Mouse (Mus musculus) kidney, postnatal 0 days (tissue): ENCODE results near the gene Snrnp35. TPM values are rescaled to one million over a fixed set of nuclear protein-coding genes. Genes with fewer than 3 reads are reported as not detected.

Source experiments
- ATAC-seq: fragments of 200-750 bp; cut with Nextera tagmentation; replicated peaks from 2 replicates; pipeline ENCODE4 v1.8.0; 2017; ENCODE audit warnings: low read depth, moderate number of reproducible peaks, moderate TSS enrichment, moderate library complexity; ENCODE audit not compliant: low FRiP score
- DNase-seq: peaks from one replicate; pipeline ENCODE4 v3.0.0-alpha.2; 2016; ENCODE audit warnings: low spot score
- H3K27ac ChIP-seq: fragments of 300-500 bp; sonication (generic); 2 replicates; pipeline ENCODE4 v1.5.1; 2014; ENCODE audit warnings: mild to moderate bottlenecking
- H3K27me3 ChIP-seq: fragments of 300-500 bp; sonication (generic); 2 replicates; pipeline ENCODE4 v1.6.1; 2014; ENCODE audit warnings: low read length, mixed read lengths; ENCODE audit not compliant: insufficient read depth
- H3K36me3 ChIP-seq: fragments of 300-500 bp; sonication (generic); 2 replicates; pipeline ENCODE4 v1.6.1; 2014; ENCODE audit warnings: low read length, mixed read lengths; ENCODE audit not compliant: insufficient read depth
- H3K4me1 ChIP-seq: fragments of 300-500 bp; sonication (generic); replicated peaks from 2 replicates; pipeline ENCODE4 v1.6.1; 2014; ENCODE audit warnings: antibody characterized with exemption, low read length, mixed read lengths; ENCODE audit not compliant: insufficient read depth
- H3K4me2 ChIP-seq: fragments of 300-500 bp; sonication (generic); 2 replicates; pipeline ENCODE4 v1.6.1; 2014; ENCODE audit warnings: mild to moderate bottlenecking, low read length, moderate library complexity, mixed read lengths
- H3K4me3 ChIP-seq: fragments of 300-500 bp; sonication (generic); replicated peaks from 2 replicates; pipeline ENCODE4 v1.5.1; 2014; ENCODE audit warnings: low read depth, low read length
- H3K9ac ChIP-seq: fragments of 300-500 bp; sonication (generic); 2 replicates; pipeline ENCODE4 v1.6.1; 2014; ENCODE audit warnings: low read depth, low read length
- H3K9me3 ChIP-seq: fragments of 300-500 bp; sonication (generic); replicated peaks from 2 replicates; pipeline ENCODE4 v1.6.1; 2016; ENCODE audit warnings: low read length, inconsistent platforms, mixed read lengths
- CTCF ChIP-seq: IDR thresholded peaks from 2 replicates; pipeline ENCODE4 v1.5.1; 2016; ENCODE audit warnings: antibody characterized with exemption, low read depth, mild to moderate bottlenecking, moderate library complexity
- WGBS: fragments of 180-500 bp; shearing (Covaris S2); extraction: QIAGEN DNeasy Blood & Tissue Kit; methylation state at CpG from one replicate; pipeline ENCODE4 v1.1.7; 2014; 5-methylcytosine and 5-hydroxymethylcytosine counted together
- polyA plus RNA-seq: library from polyadenylated mRNA; unstranded; fragments of >200 nt; fragmentation: Nextera tagmentation; extraction: Ambion mirVana; gene quantifications from 2 replicates; pipeline ENCODE4 v1.2.1, GENCODE M21; 2015

The Snrnp35 gene
- polyA plus RNA-seq, 1 experiment from 2014 or later = 17.1 TPM

DNA sequence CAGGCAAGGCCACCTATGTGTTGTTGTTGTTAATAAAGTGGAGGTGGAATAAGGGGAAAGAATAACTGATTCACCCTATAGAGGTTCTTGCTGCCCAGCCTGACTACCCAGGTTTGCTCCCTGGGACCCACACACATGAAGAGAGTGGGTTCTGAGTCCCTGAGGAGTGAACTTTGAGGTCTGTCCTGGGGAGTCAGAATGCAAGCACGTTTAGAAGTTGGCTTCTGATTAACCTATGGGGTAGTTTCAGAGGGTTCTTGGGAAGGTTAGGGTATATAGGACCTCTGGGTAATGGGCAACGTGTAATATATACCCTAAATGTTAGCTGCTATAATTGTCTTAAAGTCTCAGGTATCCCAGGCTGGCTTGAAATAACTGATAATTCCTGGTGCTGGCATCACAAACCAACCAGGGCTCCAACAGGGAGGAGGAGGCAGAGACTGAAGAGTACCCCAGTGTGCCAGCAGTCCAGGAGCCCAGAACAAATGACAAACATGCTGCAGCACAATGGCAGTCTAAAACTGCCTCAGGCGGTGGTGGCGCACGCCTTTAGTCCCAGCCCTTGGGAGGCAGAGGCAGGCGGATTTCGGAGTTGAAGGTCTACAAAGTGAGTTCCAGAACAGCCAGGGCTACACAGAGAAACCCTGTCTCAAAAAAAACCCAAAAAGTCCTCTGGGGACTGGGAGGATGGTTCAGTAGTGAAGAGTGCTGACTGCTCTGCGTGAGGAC, 20.5 kb upstream of the Snrnp35 start:
- Histone ChIP-seq H3K4me3 (no peak overlapping the region), H3K27ac (no peak overlapping the region), H3K36me3 (peaks cover 33% of the 10 kb centered on the region), H3K4me1 (no peaks in the 10 kb centered on the region), H3K9ac (no peak overlapping the region), H3K27me3 (no peaks in the 10 kb centered on the region), H3K4me2 (no peak overlapping the region), H3K9me3 (no peaks in the 10 kb centered on the region)
- no peak for TF ChIP-seq CTCF
- WGBS = 92% methylated on average over 8 of the region's 8 CpGs
- DNase-seq = no peak
- no peak for ATAC-seq

DNA sequence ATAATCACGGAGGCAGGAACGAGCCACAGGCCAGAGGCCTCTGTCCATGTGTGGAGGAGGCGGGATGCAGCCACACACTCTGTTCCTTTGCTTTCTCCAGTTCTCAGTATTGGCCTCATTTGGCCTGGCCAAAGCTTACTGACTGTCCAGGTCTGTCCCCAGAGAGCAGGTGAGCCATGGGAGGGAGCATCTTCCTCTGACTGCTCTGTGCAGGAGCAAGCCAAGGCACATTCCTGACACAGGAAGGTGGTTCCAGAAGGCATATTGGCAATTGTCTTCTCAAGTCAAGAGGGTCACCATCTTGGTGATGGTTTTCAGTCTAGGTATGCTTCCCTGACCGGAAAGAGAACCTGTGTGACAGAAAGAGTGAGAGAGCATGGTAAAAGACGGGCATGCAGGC, 19.5 kb upstream of the Snrnp35 start:
- H3K27ac ChIP-seq = no peak overlapping the region
- no peak overlapping the region for H3K9ac ChIP-seq
- H3K27me3 ChIP-seq = no peaks in the 10 kb centered on the region
- no peak overlapping the region for H3K4me3 ChIP-seq
- H3K4me1 ChIP-seq = no peaks in the 10 kb centered on the region
- no peak for DNase-seq
- 85% methylated on average over 5 of the region's 5 CpGs for WGBS
- no peaks in the 10 kb centered on the region for H3K9me3 ChIP-seq
- 0 out of 2 replicates have a peak, but pooled peaks have one; percentile 10 for ATAC-seq
- peaks cover 31% of the 10 kb centered on the region for H3K36me3 ChIP-seq
- no peak for TF ChIP-seq CTCF
- no peak overlapping the region for H3K4me2 ChIP-seq

DNA sequence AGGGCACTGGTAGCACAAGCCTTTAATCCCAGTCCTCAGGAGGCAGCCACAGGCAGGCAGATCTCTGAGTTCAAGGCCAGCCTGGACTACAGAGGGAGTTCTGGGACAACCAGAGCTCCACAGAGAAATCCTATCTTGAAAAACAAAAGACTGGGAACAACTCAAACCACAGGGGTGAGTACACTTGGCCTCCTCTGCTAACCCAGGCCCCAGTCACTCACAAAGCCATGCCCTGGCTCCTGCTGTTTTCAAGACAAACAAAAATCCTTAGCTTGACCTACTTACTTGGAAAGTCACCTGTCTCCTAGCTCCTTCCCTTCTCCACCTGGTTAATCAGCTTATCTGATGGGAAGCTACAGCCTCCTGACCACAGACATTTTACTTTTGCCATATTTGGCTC, 18.0 kb upstream of the Snrnp35 start:
- H3K27me3 ChIP-seq = no peaks in the 10 kb centered on the region
- no peak for TF ChIP-seq CTCF
- no peak for ATAC-seq

DNA sequence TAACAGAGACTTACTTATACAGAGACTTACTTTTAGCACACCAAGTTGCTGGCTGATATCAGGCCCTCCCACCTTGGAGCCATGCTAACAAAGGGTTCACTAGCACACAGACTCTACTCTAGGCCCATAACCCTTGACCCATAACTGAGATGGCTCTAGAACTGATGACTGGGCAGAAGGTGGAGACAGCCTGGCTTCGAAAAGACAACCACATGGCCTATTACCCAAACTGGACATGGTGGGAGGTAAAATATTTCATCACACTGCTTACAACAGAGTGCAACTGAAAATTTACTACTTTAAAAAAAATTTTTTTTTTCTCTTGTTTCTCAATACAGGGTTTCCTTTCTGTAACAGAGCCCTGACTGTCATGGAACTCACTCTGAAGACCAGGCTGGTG, 15.2 kb upstream of the Snrnp35 start:
- DNase-seq (no peak), ATAC-seq (no peak)
- TF ChIP-seq CTCF = no peak
- Histone ChIP-seq H3K36me3 (peaks cover 18% of the 10 kb centered on the region), H3K4me2 (no peak overlapping the region), H3K9me3 (no peaks in the 10 kb centered on the region), H3K9ac (no peak overlapping the region), H3K27me3 (no peaks in the 10 kb centered on the region), H3K4me1 (no peaks in the 10 kb centered on the region), H3K27ac (no peak overlapping the region), H3K4me3 (no peak overlapping the region)
- WGBS = 83% methylated on average over 1 of the region's 1 CpGs

More for the DNA sequence above, 18.0 kb upstream of the Snrnp35 start:
- H3K4me2 ChIP-seq = no peak overlapping the region
- DNase-seq = no peak
- no peaks in the 10 kb centered on the region for H3K9me3 ChIP-seq
- no peak overlapping the region for H3K27ac ChIP-seq
- no peak overlapping the region for H3K9ac ChIP-seq
- no peak overlapping the region for H3K4me3 ChIP-seq
- H3K36me3 ChIP-seq = peaks cover 31% of the 10 kb centered on the region
- no peaks in the 10 kb centered on the region for H3K4me1 ChIP-seq

DNA sequence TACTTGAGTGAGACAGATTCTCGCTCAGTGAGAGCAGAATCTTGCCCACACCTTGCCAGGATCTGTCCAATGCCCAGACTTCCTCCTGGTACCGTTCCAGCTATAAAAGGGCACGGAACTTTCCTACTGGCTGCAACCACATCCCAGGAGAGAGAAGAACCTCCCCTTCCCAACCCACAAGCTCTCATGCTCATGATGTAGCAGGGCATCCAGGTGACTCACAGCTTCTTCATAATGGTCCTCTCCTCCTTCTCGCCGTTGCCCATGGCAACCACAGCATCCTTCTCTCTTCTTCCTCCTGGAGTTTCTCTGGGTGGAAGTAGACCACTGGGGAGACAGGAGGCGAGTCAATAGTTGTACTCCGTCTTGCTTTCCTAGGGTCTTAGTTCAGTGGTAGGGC, 14.6 kb upstream of the Snrnp35 start:
- ATAC-seq (no peak), DNase-seq (no peak)
- 94% methylated on average over 7 of the region's 7 CpGs for WGBS
- Histone ChIP-seq H3K9ac (no peak overlapping the region), H3K27ac (no peak overlapping the region), H3K27me3 (no peaks in the 10 kb centered on the region), H3K4me1 (no peaks in the 10 kb centered on the region), H3K9me3 (no peaks in the 10 kb centered on the region), H3K4me2 (no peak overlapping the region), H3K36me3 (peaks cover 16% of the 10 kb centered on the region), H3K4me3 (no peak overlapping the region)
- TF ChIP-seq CTCF = no peak

DNA sequence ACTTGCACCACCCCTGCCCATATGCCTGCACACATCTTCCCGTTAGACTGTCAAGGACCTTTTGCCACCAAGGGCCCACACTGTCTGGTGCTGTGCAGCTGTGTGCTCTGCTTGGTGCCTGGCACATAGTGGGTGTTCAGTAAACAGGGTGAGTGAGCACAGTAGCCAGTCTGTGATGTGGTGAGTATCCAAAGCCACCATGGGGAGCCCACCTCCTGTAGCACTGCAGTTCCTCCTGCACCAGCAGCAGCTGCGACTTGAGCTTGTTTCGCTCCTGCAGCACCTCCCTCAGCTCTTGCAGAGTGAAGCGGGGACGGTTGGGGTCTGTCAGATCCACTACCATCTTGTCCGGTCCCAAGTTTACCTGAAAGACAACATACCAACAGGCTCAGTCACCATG, 13.4 kb upstream of the Snrnp35 start:
- H3K36me3 ChIP-seq = peaks cover 16% of the 10 kb centered on the region
- H3K4me2 ChIP-seq = no peak overlapping the region
- no peak overlapping the region for H3K4me3 ChIP-seq
- 92% methylated on average over 6 of the region's 6 CpGs for WGBS
- H3K27me3 ChIP-seq = no peaks in the 10 kb centered on the region
- no peak for ATAC-seq
- H3K9me3 ChIP-seq = no peaks in the 10 kb centered on the region
- no peak overlapping the region for H3K27ac ChIP-seq
- no peak for TF ChIP-seq CTCF
- no peak overlapping the region for H3K9ac ChIP-seq
- DNase-seq = no peak
- H3K4me1 ChIP-seq = no peaks in the 10 kb centered on the region
